Mouse (Mus musculus) cortical plate, adult 2 months (tissue): ENCODE data around the gene Dis3l.

ENCODE experiments used
- CTCF ChIP-seq: fragments of 200-500 bp; IDR thresholded peaks from 2 replicates; pipeline ENCODE4 v1.5.1; 2011; ENCODE audit warnings: mild to moderate bottlenecking, control low read depth, low read length; ENCODE audit not compliant: insufficient read depth; ENCODE audit errors: extremely low read depth
- POLR2A ChIP-seq: fragments of 200-500 bp; IDR thresholded peaks from 2 replicates; pipeline ENCODE4 v1.6.1; 2011; ENCODE audit warnings: mild to moderate bottlenecking, low read length, control low read depth; ENCODE audit not compliant: insufficient read depth; ENCODE audit errors: extremely low read depth

DNA sequence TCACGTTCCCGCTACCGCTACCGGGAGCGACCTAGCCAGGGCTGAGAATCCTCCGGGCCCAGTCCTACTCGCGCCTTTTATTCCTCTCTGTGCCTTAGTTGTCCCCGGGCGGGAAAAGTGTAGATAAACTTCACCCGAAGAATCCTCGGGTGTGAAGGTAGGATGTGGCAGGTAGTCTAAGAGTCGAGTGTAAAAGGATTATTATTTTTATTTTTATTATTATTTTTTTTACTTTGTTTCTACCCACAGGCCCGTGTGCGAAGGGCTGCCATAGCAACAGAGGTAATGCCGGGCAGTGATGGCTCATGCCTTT, at the start of gene Dis3l:
- no peak for TF ChIP-seq POLR2A
- TF ChIP-seq CTCF: no peak
